Mouse (Mus musculus) megakaryocyte-erythroid progenitor cell, adult 5-6 weeks (primary cell): ENCODE measurements around the gene Gm9044. TPM values are rescaled to one million over a fixed set of nuclear protein-coding genes. Genes with fewer than 3 reads are reported as not detected.
"Not testable (repeated sequence)": the region's sequence is repeated elsewhere in the genome, so short reads cannot be mapped to it uniquely, and the experiment has no call there.

Experiments used
- ATAC-seq: replicated peaks from 2 replicates; pipeline ENCODE4 v1.8.0; 2016; ENCODE audit warnings: mild to moderate bottlenecking, inconsistent platforms; ENCODE audit not compliant: severe bottlenecking, poor library complexity, low FRiP score, low TSS enrichment
- total RNA-seq, 2 experiments: library from RNA; stranded (forward) in 1 of 2; stranded (reverse) in 1 of 2; fragments of 200-1000, 215-1000 nt in 1 of 2; fragments of >200 nt in 1 of 2; fragmentation: Nextera tagmentation in 1 of 2; gene quantifications; 2 replicates each; pipeline ENCODE4 v1.2.3; 2014 to 2017

The Gm9044 gene
- total RNA-seq (2014; fragmentation: Nextera tagmentation), result not detected in 2 replicates
- not detected in 2 replicates for total RNA-seq (2017)

DNA sequence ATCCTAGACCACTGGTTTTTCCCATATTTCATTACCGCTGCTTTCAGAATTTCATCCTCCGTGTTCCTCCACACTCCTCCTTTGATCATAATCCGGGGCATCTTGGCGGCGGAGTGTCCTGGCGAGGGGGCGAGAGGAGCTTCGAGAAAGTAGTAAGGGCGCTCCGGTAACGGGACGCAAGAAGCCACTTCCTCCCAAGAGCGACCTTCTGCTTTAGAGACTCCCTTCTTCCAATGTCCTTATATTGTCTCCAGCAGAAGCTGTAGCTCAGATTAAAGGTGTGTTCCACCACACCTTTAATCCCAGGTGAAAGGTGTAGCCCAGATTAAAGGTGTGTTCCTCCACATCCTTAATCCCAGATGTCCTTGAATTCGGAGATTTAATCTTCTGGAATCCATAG, at the start of gene Gm9044:
Gene Gm9044, minus strand, starts transcription at position 101 of the 400 bp plus-strand sequence.
- ATAC-seq, result not testable (repeated sequence)

DNA sequence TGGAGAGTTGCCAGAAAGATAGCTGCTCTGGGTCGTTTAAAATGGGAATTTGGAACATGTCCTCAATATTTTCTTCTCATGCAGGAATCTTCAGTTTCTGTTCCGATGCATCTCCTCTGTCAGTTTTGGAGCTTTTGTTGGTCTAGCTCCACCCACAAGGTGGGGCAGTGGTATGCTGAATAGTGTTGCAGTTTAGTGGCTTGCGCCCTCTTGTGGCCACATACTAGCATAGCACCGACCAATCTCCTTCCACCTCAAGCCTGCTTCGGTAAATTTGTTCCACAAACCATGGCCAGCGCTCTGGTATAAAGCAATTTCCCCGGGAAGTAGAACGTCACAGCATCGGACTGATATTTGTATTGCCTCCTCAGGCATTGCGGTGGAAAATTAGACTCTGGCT, 38.2 kb upstream of the Gm9044 start:
- peak; percentile 100 for ATAC-seq

DNA sequence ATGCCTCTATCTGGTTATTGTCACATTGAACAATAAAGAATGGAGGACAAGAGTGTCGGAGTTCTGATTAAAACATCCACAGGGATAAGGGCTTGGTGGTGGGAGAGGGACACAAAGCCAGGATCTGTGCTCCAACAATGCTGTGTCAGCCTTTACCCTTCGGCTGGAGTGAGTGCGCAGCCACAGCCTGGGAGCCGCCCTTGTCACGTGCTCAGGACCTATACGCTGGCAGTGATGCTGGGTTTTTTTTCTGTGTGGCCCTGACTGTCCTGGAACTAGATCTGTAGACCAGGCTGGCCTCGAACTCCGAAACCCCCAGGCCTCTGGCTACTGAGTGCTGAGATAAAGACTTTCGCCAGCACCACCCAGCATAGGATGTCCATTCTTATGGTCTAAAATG, 37.3 kb upstream of the Gm9044 start:
- no peak for ATAC-seq

DNA sequence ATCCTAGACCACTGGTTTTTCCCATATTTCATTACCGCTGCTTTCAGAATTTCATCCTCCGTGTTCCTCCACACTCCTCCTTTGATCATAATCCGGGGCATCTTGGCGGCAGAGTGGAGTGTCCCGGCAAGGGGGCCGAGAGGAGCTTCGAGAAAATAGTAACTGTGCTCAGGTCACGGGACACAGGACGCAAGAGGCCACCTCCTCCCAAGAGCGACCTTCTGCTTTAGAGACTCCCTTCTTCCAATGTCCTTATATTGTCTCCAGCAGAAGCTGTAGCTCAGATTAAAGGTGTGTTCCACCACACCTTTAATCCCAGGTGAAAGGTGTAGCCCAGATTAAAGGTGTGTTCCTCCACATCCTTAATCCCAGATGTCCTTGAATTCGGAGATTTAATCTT, 21.8 kb upstream of the Gm9044 start, which contains the start of gene Gm9049:
Gene Gm9049, minus strand, starts transcription at position 101 of the 400 bp plus-strand sequence.
- ATAC-seq, result not testable (repeated sequence)

DNA sequence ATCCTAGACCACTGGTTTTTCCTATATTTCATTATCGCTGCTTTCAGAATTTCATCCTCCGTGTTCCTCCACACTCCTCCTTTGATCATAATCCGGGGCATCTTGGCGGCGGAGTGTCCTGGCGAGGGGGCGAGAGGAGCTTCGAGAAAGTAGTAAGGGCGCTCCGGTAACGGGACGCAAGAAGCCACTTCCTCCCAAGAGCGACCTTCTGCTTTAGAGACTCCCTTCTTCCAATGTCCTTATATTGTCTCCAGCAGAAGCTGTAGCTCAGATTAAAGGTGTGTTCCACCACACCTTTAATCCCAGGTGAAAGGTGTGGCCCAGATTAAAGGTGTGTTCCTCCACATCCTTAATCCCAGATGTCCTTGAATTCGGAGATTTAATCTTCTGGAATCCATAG, 16.4 kb upstream of the Gm9044 start, which contains the start of gene Gm9048:
Gene Gm9048, minus strand, starts transcription at position 101 of the 400 bp plus-strand sequence.
- not testable (repeated sequence) for ATAC-seq

DNA sequence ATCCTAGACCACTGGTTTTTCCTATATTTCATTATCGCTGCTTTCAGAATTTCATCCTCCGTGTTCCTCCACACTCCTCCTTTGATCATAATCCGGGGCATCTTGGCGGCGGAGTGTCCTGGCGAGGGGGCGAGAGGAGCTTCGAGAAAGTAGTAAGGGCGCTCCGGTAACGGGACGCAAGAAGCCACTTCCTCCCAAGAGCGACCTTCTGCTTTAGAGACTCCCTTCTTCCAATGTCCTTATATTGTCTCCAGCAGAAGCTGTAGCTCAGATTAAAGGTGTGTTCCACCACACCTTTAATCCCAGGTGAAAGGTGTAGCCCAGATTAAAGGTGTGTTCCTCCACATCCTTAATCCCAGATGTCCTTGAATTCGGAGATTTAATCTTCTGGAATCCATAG, 10.9 kb upstream of the Gm9044 start, which contains the start of gene Gm9046:
Gene Gm9046, minus strand, starts transcription at position 101 of the 400 bp plus-strand sequence.
- not testable (repeated sequence) for ATAC-seq

DNA sequence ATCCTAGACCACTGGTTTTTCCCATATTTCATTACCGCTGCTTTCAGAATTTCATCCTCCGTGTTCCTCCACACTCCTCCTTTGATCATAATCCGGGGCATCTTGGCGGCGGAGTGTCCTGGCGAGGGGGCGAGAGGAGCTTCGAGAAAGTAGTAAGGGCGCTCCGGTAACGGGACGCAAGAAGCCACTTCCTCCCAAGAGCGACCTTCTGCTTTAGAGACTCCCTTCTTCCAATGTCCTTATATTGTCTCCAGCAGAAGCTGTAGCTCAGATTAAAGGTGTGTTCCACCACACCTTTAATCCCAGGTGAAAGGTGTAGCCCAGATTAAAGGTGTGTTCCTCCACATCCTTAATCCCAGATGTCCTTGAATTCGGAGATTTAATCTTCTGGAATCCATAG, 5.5 kb upstream of the Gm9044 start, which contains the start of gene Gm9045:
Gene Gm9045, minus strand, starts transcription at position 101 of the 400 bp plus-strand sequence.
- ATAC-seq, result not testable (repeated sequence)

DNA sequence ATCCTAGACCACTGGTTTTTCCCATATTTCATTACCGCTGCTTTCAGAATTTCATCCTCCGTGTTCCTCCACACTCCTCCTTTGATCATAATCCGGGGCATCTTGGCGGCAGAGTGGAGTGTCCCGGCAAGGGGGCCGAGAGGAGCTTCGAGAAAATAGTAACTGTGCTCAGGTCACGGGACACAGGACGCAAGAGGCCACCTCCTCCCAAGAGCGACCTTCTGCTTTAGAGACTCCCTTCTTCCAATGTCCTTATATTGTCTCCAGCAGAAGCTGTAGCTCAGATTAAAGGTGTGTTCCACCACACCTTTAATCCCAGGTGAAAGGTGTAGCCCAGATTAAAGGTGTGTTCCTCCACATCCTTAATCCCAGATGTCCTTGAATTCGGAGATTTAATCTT, 5.3 kb downstream of the Gm9044 start, which contains the start of gene Gm9040:
Gene Gm9040, minus strand, starts transcription at position 101 of the 400 bp plus-strand sequence.
- ATAC-seq, result not testable (repeated sequence)

DNA sequence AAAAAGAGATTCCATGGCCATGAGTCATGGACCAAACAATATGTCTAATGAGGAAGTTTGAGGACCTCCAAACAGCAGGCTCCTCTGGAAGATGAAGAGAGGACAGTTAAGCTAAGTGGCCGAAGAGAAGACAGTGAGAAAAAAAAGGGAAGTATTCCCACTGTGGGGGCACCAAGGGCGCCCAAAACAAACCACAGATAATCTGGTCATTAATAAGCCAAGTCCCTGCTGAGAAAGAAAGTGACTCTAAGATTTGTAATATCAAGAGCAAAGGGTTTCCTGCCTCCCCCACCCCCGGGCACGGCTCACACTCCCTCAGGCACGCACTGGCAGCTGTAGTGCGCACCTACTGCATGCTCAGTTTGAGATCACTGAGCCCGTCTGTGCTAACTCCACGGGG, 13.2 kb downstream of the Gm9044 start:
- no peak for ATAC-seq

DNA sequence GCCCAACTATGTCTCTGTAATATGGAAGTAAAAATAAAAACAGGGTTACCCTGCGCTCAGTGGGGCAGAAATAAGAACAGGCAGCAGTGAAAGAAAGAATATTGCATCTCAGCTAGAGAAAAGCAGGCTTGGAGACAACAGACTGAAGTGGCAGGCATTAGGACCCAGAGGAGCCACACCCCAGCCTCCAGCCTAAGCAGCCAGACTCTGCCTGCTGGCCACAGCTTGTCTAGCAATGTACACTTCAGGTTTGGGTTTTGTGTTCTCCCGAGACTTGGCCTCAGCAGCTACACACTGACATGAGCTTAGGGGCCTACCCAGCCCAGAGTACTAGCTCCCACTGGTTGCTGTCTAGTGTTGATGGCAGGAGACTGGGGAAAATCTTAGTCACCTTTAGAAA, 30.1 kb downstream of the Gm9044 start:
- ATAC-seq, result peak; percentile 73; the same call in 1 of the 2 replicates

DNA sequence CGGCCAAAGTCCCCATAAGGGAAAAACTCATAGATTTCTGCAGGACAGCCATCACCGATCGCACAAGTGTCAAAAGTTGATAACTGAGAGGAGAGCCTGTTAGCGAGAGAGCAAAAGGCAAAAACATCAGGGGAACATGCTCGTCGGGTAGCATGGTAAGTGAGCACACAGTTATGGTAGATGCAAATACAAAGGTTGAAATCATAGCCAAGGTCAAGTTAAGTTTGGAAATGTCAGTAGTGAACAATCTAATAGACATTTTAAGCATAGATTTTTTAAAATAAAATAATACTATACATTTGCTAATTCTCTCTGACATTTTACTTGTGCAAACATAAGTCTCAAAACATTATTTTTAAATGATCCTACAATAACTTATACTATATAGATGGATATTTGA, 37.3 kb downstream of the Gm9044 start, which contains the start of gene Iltifb:
Gene Iltifb, minus strand, starts transcription at position 101 of the 400 bp plus-strand sequence.
- ATAC-seq, result no peak

DNA sequence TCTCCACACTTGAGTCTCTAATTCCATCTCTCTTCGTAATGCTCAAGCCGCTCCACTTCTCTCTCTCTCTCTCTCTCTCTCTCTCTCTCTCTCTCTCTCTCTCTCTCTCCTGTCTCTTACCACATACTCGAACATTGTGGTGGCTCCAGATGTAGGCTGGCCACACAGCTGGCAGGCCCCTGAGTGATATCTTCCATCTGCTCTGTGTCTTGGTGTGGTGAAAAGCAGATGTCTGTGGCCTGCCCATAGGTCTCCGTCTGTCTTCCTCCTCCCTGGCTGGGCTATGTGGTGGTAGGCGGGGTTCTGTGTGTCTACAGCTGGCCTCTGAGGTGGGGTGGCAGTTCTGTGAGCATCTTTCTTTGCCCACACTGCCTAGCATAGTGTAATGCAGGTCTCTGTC, 49.2 kb downstream of the Gm9044 start:
- ATAC-seq, result not testable (repeated sequence)

DNA sequence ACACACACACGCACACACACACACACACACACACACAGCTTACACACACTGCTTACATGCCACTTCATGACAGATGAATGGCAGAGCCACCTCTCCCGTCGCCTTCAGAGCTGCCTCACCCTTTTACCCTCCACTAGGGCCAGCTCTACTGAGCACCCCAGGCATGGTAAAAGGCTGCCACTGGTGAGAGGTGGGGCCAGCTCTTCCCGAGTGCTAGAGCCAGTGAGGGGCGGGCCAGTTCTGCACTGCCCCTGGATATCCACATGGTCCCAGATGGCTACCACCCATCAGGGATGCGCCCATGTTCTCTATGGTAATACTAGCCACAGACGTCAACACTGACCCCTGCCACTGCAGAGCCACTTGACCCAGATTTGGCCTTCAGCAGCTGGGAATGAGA, 49.6 kb downstream of the Gm9044 start:
- not testable (repeated sequence) for ATAC-seq

Other genes with a start within 250 kb of the Gm9044 start
- 10.9 and 13.6 TPM in 2 replicates for gene Mdm1, start 190.6 kb downstream of the Gm9044 start, total RNA-seq (2014; fragmentation: Nextera tagmentation)
- gene Mdm1, start 190.6 kb downstream of the Gm9044 start, total RNA-seq (2017), result 25.2 and 29.6 TPM in 2 replicates
- not detected in 2 replicates for gene Il22, start 127.5 kb downstream of the Gm9044 start, total RNA-seq (2014; fragmentation: Nextera tagmentation)
- not detected in 2 replicates for gene Il22, start 127.5 kb downstream of the Gm9044 start, total RNA-seq (2017)
- not detected in 2 replicates for gene Gm32717, start 91.6 kb downstream of the Gm9044 start, total RNA-seq (2014; fragmentation: Nextera tagmentation)
- gene Gm32717, start 91.6 kb downstream of the Gm9044 start, total RNA-seq (2017), result 0.42 TPM in 1 of 2 replicates, not detected in the other
- not detected in 2 replicates for gene Gm32802, start 73.7 kb downstream of the Gm9044 start, total RNA-seq (2014; fragmentation: Nextera tagmentation)
- 0.42 TPM in 1 of 2 replicates, not detected in the other for gene Gm32802, start 73.7 kb downstream of the Gm9044 start, total RNA-seq (2017)
- not detected in 2 replicates for gene Iltifb, start 37.4 kb downstream of the Gm9044 start, total RNA-seq (2014; fragmentation: Nextera tagmentation)
- gene Iltifb, start 37.4 kb downstream of the Gm9044 start, total RNA-seq (2017), result not detected in 2 replicates
- not detected in 2 replicates for gene Gm9040, start 5.4 kb downstream of the Gm9044 start, total RNA-seq (2014; fragmentation: Nextera tagmentation)
- not detected in 2 replicates for gene Gm9040, start 5.4 kb downstream of the Gm9044 start, total RNA-seq (2017)
- gene Gm9045, start 5.4 kb upstream of the Gm9044 start, total RNA-seq (2014; fragmentation: Nextera tagmentation), result 0.09 TPM in 1 of 2 replicates, not detected in the other
- gene Gm9045, start 5.4 kb upstream of the Gm9044 start, total RNA-seq (2017), result 0.08 TPM in 1 of 2 replicates, not detected in the other
- not detected in 2 replicates for gene Gm9046, start 10.8 kb upstream of the Gm9044 start, total RNA-seq (2014; fragmentation: Nextera tagmentation)
- gene Gm9046, start 10.8 kb upstream of the Gm9044 start, total RNA-seq (2017), result not detected in 2 replicates
- not detected in 2 replicates for gene Gm9048, start 16.3 kb upstream of the Gm9044 start, total RNA-seq (2014; fragmentation: Nextera tagmentation)
- not detected in 2 replicates for gene Gm9048, start 16.3 kb upstream of the Gm9044 start, total RNA-seq (2017)
- gene Gm9049, start 21.7 kb upstream of the Gm9044 start, total RNA-seq (2014; fragmentation: Nextera tagmentation), result 0.09 TPM in 1 of 2 replicates, not detected in the other
- 0.08 TPM in 1 of 2 replicates, not detected in the other for gene Gm9049, start 21.7 kb upstream of the Gm9044 start, total RNA-seq (2017)
- gene Ifng, start 108.6 kb upstream of the Gm9044 start, total RNA-seq (2014; fragmentation: Nextera tagmentation), result not detected in 2 replicates
- gene Ifng, start 108.6 kb upstream of the Gm9044 start, total RNA-seq (2017), result 6.3 and 18.8 TPM in 2 replicates